Mouse (Mus musculus) neural tube, embryonic 11.5 days (tissue): ENCODE measurements around the gene Psmd4. TPM values are rescaled to one million over a fixed set of nuclear protein-coding genes. Genes with fewer than 3 reads are reported as not detected.

ENCODE experiments used
- ATAC-seq: fragments of 200-750 bp; cut with Nextera tagmentation; 2 replicates; pipeline ENCODE4 v1.8.0; 2017; ENCODE audit warnings: moderate number of reproducible peaks, mild to moderate bottlenecking, moderate TSS enrichment, moderate library complexity; ENCODE audit not compliant: insufficient read depth, low FRiP score, low TSS enrichment
- DNase-seq: peaks from one replicate; pipeline ENCODE4 v3.0.0-alpha.2; 2015; ENCODE audit warnings: low spot score
- H3K27ac ChIP-seq: fragments of 300-500 bp; sonication (generic); 2 replicates; pipeline ENCODE4 v1.5.1; 2014; ENCODE audit warnings: low read depth, mild to moderate bottlenecking, low read length
- H3K27me3 ChIP-seq: fragments of 300-500 bp; sonication (generic); 2 replicates; pipeline ENCODE4 v1.6.1; 2014; ENCODE audit warnings: mild to moderate bottlenecking, low read length, mixed read lengths; ENCODE audit not compliant: control insufficient read depth, insufficient read depth
- H3K36me3 ChIP-seq: fragments of 300-500 bp; sonication (generic); 2 replicates; pipeline ENCODE4 v1.6.1; 2014; ENCODE audit warnings: mild to moderate bottlenecking, low read length, moderate library complexity, mixed read lengths; ENCODE audit not compliant: control insufficient read depth, insufficient read depth
- H3K4me1 ChIP-seq: fragments of 300-500 bp; sonication (generic); 2 replicates; pipeline ENCODE4 v1.6.1; 2014; ENCODE audit warnings: low read length, mixed read lengths; ENCODE audit not compliant: control insufficient read depth, insufficient read depth
- H3K4me2 ChIP-seq: fragments of 300-500 bp; sonication (generic); 2 replicates; pipeline ENCODE4 v1.6.1; 2014; ENCODE audit warnings: low read depth, mild to moderate bottlenecking, moderate library complexity
- H3K4me3 ChIP-seq: fragments of 300-500 bp; sonication (generic); 2 replicates; pipeline ENCODE4 v1.5.1; 2014; ENCODE audit warnings: low read depth, low read length
- H3K9ac ChIP-seq: fragments of 300-500 bp; sonication (generic); 2 replicates; pipeline ENCODE4 v1.6.1; 2014; ENCODE audit warnings: mild to moderate bottlenecking, low read length
- H3K9me3 ChIP-seq: fragments of 300-500 bp; sonication (generic); 2 replicates; pipeline ENCODE4 v1.6.1; 2016; ENCODE audit warnings: low read length; ENCODE audit not compliant: control insufficient read depth
- WGBS: fragments of 180-500 bp; shearing (Covaris S2); extraction: QIAGEN DNeasy Blood & Tissue Kit; methylation state at CpG from one replicate; pipeline ENCODE4 v1.1.7; 2014; 5-methylcytosine and 5-hydroxymethylcytosine counted together
- microRNA-seq: library from miRNA; unstranded; fragments of <30 nt; microRNA quantifications from one replicate; pipeline ENCODE4, GENCODE M21; 2016
- polyA plus RNA-seq: library from polyadenylated mRNA; unstranded; fragments of >200 nt; fragmentation: Nextera tagmentation; extraction: Ambion mirVana; gene quantifications from 2 replicates; pipeline ENCODE4 v1.2.1, GENCODE M21; 2014

Gene Psmd4
- polyA plus RNA-seq, 1 experiment from 2014 or later: 321 TPM

GRCm38 (mm10) chr3:95003273-95003672, 39.1 kb downstream of the Psmd4 start:
- Histone ChIP-seq H3K27ac (no peak overlapping the region), H3K9me3 (no peaks in the 10 kb centered on the region), H3K36me3 (peaks cover 15% of the 10 kb centered on the region), H3K4me3 (no peak overlapping the region), H3K9ac (no peak overlapping the region), H3K4me2 (no peak overlapping the region), H3K27me3 (no peaks in the 10 kb centered on the region), H3K4me1 (no peaks in the 10 kb centered on the region)
- DNase-seq: no peak
- no peak for ATAC-seq

- H3K36me3 ChIP-seq: peaks cover 9% of the 10 kb centered on the region
- H3K27ac ChIP-seq: no peak overlapping the region
- ATAC-seq: peak; percentile 81
Measured at GRCm38 (mm10) chr3:95002569-95002968, 39.8 kb downstream of the Psmd4 start.

DNA sequence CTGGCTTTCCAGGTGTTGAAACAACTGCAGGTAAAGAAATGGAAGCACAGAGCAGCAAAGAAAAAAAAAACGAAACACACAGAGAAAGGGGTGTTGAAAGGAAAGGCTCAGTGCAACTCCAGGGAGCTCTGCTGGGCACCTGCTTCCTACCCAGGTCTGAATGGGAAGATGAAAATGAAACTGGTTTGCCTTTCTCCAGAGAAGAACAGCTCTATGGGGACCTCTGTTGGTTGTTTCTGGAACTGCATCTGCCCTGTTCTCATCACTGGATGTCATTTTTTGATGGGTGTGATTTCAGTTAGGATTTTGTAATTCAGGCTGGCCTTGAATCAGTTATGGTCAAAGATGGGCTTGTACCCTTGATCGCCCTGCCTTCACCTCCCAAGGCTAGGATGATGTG, 45.5 kb downstream of the Psmd4 start:
- H3K4me3 ChIP-seq: no peak overlapping the region
- 23% methylated on average over 2 of the region's 2 CpGs for WGBS

More at GRCm38 (mm10) chr3:95002569-95002968, 39.8 kb downstream of the Psmd4 start:
- 68% methylated on average over 4 of the region's 4 CpGs for WGBS
- no peaks in the 10 kb centered on the region for H3K4me1 ChIP-seq
- no peak overlapping the region for H3K4me2 ChIP-seq
- no peak overlapping the region for H3K4me3 ChIP-seq
- no peaks in the 10 kb centered on the region for H3K27me3 ChIP-seq
- H3K9ac ChIP-seq: no peak overlapping the region
- DNase-seq: no peak
- no peaks in the 10 kb centered on the region for H3K9me3 ChIP-seq

GRCm38 (mm10) chr3:94989159-94989761, 53.2 kb downstream of the Psmd4 start:
- DNase-seq (no peak), ATAC-seq (no peak)
- no peak overlapping the region for H3K27ac ChIP-seq
- H3K4me3 ChIP-seq: no peak overlapping the region
- H3K27me3 ChIP-seq: no peaks in the 10 kb centered on the region
- H3K9ac ChIP-seq: no peak overlapping the region
- H3K36me3 ChIP-seq: peaks cover 6% of the 10 kb centered on the region
- no peak overlapping the region for H3K4me2 ChIP-seq
- H3K9me3 ChIP-seq: no peaks in the 10 kb centered on the region
- H3K4me1 ChIP-seq: no peaks in the 10 kb centered on the region
- WGBS: 74% methylated on average over 9 of the region's 9 CpGs

More for the DNA sequence above, 45.5 kb downstream of the Psmd4 start:
- Histone ChIP-seq H3K27me3 (no peaks in the 10 kb centered on the region), H3K4me1 (no peaks in the 10 kb centered on the region), H3K4me2 (no peak overlapping the region), H3K9ac (no peak overlapping the region), H3K27ac (no peak overlapping the region), H3K9me3 (no peaks in the 10 kb centered on the region), H3K36me3 (peaks cover 8% of the 10 kb centered on the region)
- DNase-seq (peak; percentile 74), ATAC-seq (no peak)

- peaks cover 4% of the 10 kb centered on the region for H3K36me3 ChIP-seq
Measured at GRCm38 (mm10) chr3:94987578-94987977, 54.8 kb downstream of the Psmd4 start.

GRCm38 (mm10) chr3:94985513-94985912, 56.9 kb downstream of the Psmd4 start:
- no peak for DNase-seq
- 95% methylated on average over 2 of the region's 2 CpGs for WGBS
- no peak overlapping the region for H3K27ac ChIP-seq
- H3K4me2 ChIP-seq: no peak overlapping the region
- peaks cover 2% of the 10 kb centered on the region for H3K36me3 ChIP-seq
- H3K4me3 ChIP-seq: no peak overlapping the region
- H3K9ac ChIP-seq: no peak overlapping the region
- no peaks in the 10 kb centered on the region for H3K4me1 ChIP-seq
- no peak for ATAC-seq
- H3K27me3 ChIP-seq: no peaks in the 10 kb centered on the region
- no peaks in the 10 kb centered on the region for H3K9me3 ChIP-seq

More at GRCm38 (mm10) chr3:94987578-94987977, 54.8 kb downstream of the Psmd4 start:
- Histone ChIP-seq H3K4me2 (no peak overlapping the region), H3K27ac (no peak overlapping the region), H3K4me1 (no peaks in the 10 kb centered on the region), H3K27me3 (no peaks in the 10 kb centered on the region), H3K9me3 (no peaks in the 10 kb centered on the region), H3K4me3 (no peak overlapping the region), H3K9ac (no peak overlapping the region)
- DNase-seq (no peak), ATAC-seq (no peak)

- ATAC-seq (no peak), DNase-seq (no peak)
- no peak overlapping the region for H3K27ac ChIP-seq
- H3K4me1 ChIP-seq: no peaks in the 10 kb centered on the region
- 94% methylated on average over 11 of the region's 11 CpGs for WGBS
- H3K4me2 ChIP-seq: no peak overlapping the region
- no peak overlapping the region for H3K4me3 ChIP-seq
- H3K9ac ChIP-seq: no peak overlapping the region
- H3K9me3 ChIP-seq: no peaks in the 10 kb centered on the region
- H3K27me3 ChIP-seq: no peaks in the 10 kb centered on the region
- peaks cover 2% of the 10 kb centered on the region for H3K36me3 ChIP-seq
Measured at GRCm38 (mm10) chr3:94984312-94984711, 58.1 kb downstream of the Psmd4 start.

Small RNA genes within 50 kb of the gene (microRNA-seq; reads per million reads assigned to microRNA genes)
- not detected for gene Mir7013

Other genes starting within 250 kb of the Psmd4 start
- gene Pogz, start 205.0 kb downstream of the Psmd4 start, polyA plus RNA-seq: 23.6 and 25.0 TPM in 2 replicates
- gene Psmb4, start 155.7 kb downstream of the Psmd4 start, polyA plus RNA-seq: 375 and 398 TPM in 2 replicates
- gene Selenbp1, start 109.6 kb downstream of the Psmd4 start, polyA plus RNA-seq: 6.2 and 7.8 TPM in 2 replicates
- 7.1 and 7.2 TPM in 2 replicates for gene Rfx5, start 88.5 kb downstream of the Psmd4 start, polyA plus RNA-seq
- gene Pi4kb, start 67.9 kb downstream of the Psmd4 start, polyA plus RNA-seq: 24.8 and 27.0 TPM in 2 replicates
- 27.6 and 32.8 TPM in 2 replicates for gene Zfp687, start 27.2 kb downstream of the Psmd4 start, polyA plus RNA-seq
- 12.3 and 13.4 TPM in 2 replicates for gene Pip5k1a, start 64.3 kb upstream of the Psmd4 start, polyA plus RNA-seq
- gene Vps72, start 68.4 kb upstream of the Psmd4 start, polyA plus RNA-seq: 243 and 248 TPM in 2 replicates
- gene Tmod4, start 81.9 kb upstream of the Psmd4 start, polyA plus RNA-seq: 0.57 and 1.0 TPM in 2 replicates
- gene Scnm1, start 91.4 kb upstream of the Psmd4 start, polyA plus RNA-seq: 85.0 and 89.6 TPM in 2 replicates
- 15.5 and 17.9 TPM in 2 replicates for gene Lysmd1, start 91.5 kb upstream of the Psmd4 start, polyA plus RNA-seq
- gene Tnfaip8l2, start 99.7 kb upstream of the Psmd4 start, polyA plus RNA-seq: 1.4 and 1.5 TPM in 2 replicates
- 22.5 and 24.4 TPM in 2 replicates for gene Sema6c, start 117.8 kb upstream of the Psmd4 start, polyA plus RNA-seq
- gene Gabpb2, start 175.3 kb upstream of the Psmd4 start, polyA plus RNA-seq: 4.7 and 4.8 TPM in 2 replicates
- 104 and 109 TPM in 2 replicates for gene Cdc42se1, start 186.1 kb upstream of the Psmd4 start, polyA plus RNA-seq
- gene Mllt11, start 189.6 kb upstream of the Psmd4 start, polyA plus RNA-seq: 173 and 176 TPM in 2 replicates
- gene Gm128, start 199.0 kb upstream of the Psmd4 start, polyA plus RNA-seq: 0.33 TPM in 1 of 2 replicates, not detected in the other
- 0.31 and 0.54 TPM in 2 replicates for gene Bnipl, start 208.6 kb upstream of the Psmd4 start, polyA plus RNA-seq
- gene Mindy1, start 238.7 kb upstream of the Psmd4 start, polyA plus RNA-seq: 46.1 and 48.1 TPM in 2 replicates
- gene Prune1, start 239.5 kb upstream of the Psmd4 start, polyA plus RNA-seq: 32.4 and 32.9 TPM in 2 replicates